Mouse (Mus musculus) ES-E14 (cell line): ENCODE results near the gene 4930539E08Rik. TPM values are rescaled to one million over a fixed set of nuclear protein-coding genes. Genes with fewer than 3 reads are reported as not detected.

ENCODE experiments used
- DNase-seq: peaks from one replicate; pipeline ENCODE4 v3.0.0-alpha.2; 2013; ENCODE audit warnings: low read depth, low spot score
- H3K27ac ChIP-seq: 2 replicates; pipeline ENCODE4 v1.5.1; 2012; ENCODE audit warnings: low read depth, mild to moderate bottlenecking, low read length, moderate library complexity, mixed read lengths; ENCODE audit not compliant: poor library complexity, insufficient read depth, severe bottlenecking
- H3K36me3 ChIP-seq: 2 replicates; pipeline ENCODE4 v1.6.1; 2012; ENCODE audit warnings: mild to moderate bottlenecking, low read length, moderate library complexity, mixed read lengths; ENCODE audit not compliant: control insufficient read depth, poor library complexity, insufficient read depth, severe bottlenecking
- H3K4me1 ChIP-seq, 2 experiments: fragments of 150-350 bp in 1 of 2; sonication (generic) in 1 of 2; 2 replicates each; pipeline ENCODE4 v1.6.1; 2012; ENCODE audit warnings: low read length in 2 of 2, mild to moderate bottlenecking in 1 of 2, mixed read lengths in 1 of 2; ENCODE audit not compliant: control insufficient read depth in 2 of 2, insufficient read depth in 2 of 2, poor library complexity in 1 of 2
- H3K4me3 ChIP-seq, 2 experiments: fragments of 150-350 bp in 1 of 2; sonication (generic) in 1 of 2; 2 replicates each; pipeline ENCODE4 v1.5.1; 2012; ENCODE audit warnings: low read length in 2 of 2, low read depth in 1 of 2, mild to moderate bottlenecking in 1 of 2, mixed read lengths in 1 of 2; ENCODE audit not compliant: insufficient read depth in 1 of 2, poor library complexity in 1 of 2, severe bottlenecking in 1 of 2
- H3K9ac ChIP-seq: 2 replicates; pipeline ENCODE4 v1.6.1; 2012; ENCODE audit warnings: low read depth, mild to moderate bottlenecking, low read length, mixed read lengths; ENCODE audit not compliant: poor library complexity, insufficient read depth, severe bottlenecking
- H3K9me3 ChIP-seq: fragments of 150-350 bp; sonication (generic); 2 replicates; pipeline ENCODE4 v1.6.1; 2012; ENCODE audit warnings: low read depth, mild to moderate bottlenecking, low read length; ENCODE audit not compliant: control insufficient read depth, insufficient read depth
- CHD2 ChIP-seq: IDR thresholded peaks from 2 replicates; pipeline ENCODE4 v1.6.1; 2014; ENCODE audit warnings: mild to moderate bottlenecking, low read depth, low read length, inconsistent platforms
- HCFC1 ChIP-seq: IDR thresholded peaks from 2 replicates; pipeline ENCODE4 v1.6.1; 2012; ENCODE audit warnings: low read length, inconsistent platforms, borderline replicate concordance; ENCODE audit not compliant: insufficient read depth
- MAFK ChIP-seq: IDR thresholded peaks from 2 replicates; pipeline ENCODE4 v1.6.1; 2014; ENCODE audit warnings: mild to moderate bottlenecking, low read depth, low read length, inconsistent platforms; ENCODE audit not compliant: insufficient read depth
- ZC3H11A ChIP-seq: IDR thresholded peaks from 2 replicates; pipeline ENCODE4 v1.6.1; 2012; ENCODE audit warnings: low read depth, mild to moderate bottlenecking, inconsistent platforms, low read length, borderline replicate concordance
- ZNF384 ChIP-seq: IDR thresholded peaks from 2 replicates; pipeline ENCODE4 v1.6.1; 2012; ENCODE audit warnings: low read depth, low read length, inconsistent platforms
- in situ Hi-C, 2 experiments: fragments of 600-800 bp; cut with MboI; formaldehyde crosslinking; loops; one replicate each; pipeline ENCODE4 v1.15.1; 2025; ENCODE audit warnings: low sequenced_read_pairs in 2 of 2, inconsistent platforms in 1 of 2; ENCODE audit not compliant: unreplicated experiment in 2 of 2
- total RNA-seq: library from RNA; depleted of rRNA; stranded (reverse); fragments of 300-350 nt; gene quantifications from 2 replicates; pipeline ENCODE4 v1.2.3, GENCODE M21; 2012

4930539E08Rik gene
- total RNA-seq, 1 experiment = 1.2 TPM

- TF ChIP-seq MAFK (no peak), ZC3H11A (no peak; the same call in 1 of the 2 replicates), HCFC1 (no peak), ZNF384 (no peak), CHD2 (peak; percentile 46; the same call in 1 of the 2 replicates)
- H3K9me3 ChIP-seq = no peaks in the 10 kb centered on the region
- H3K4me1 ChIP-seq = peaks cover 0 to 18% of the 10 kb centered on the region in 2 experiments; a peak in 1 of 4 replicates
- in situ Hi-C loops = no loop called here
- peak overlapping the region; percentile 72; the same call in 1 of the 2 replicates for H3K9ac ChIP-seq
- no peak overlapping the region for H3K27ac ChIP-seq
- H3K36me3 ChIP-seq = no peaks in the 10 kb centered on the region
- H3K4me3 ChIP-seq = peak overlapping the region; percentile 39 to 58; a peak in 3 of 4 replicates
- no peak for DNase-seq
Observed at GRCm38 (mm10) chr17:28909252-28909941, 5.7 kb downstream of the 4930539E08Rik start.

DNA sequence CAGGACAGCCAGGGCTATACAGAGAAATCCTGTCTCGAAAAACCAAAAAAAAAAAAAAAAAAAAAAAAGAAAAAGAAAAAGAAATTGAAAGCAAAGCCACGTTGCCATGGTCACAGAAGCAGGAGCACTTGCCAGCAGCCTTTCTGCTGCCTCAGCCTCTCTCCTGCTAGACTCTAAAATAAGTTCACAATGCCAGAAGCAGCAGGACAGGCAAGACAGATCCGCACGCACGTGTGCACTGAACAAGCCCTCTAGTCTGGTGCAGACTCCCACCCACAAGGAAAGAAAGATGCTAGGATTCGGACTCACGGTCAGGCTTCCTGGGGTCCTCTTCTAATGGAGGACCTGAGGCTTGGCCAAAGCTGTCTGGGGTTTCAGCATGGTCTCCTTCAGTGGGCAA, 7.2 kb downstream of the 4930539E08Rik start:
- DNase-seq = no peak
- no peak overlapping the region for H3K4me3 ChIP-seq
- TF ChIP-seq MAFK (no peak), ZNF384 (no peak), HCFC1 (no peak), CHD2 (no peak), ZC3H11A (no peak)
- H3K36me3 ChIP-seq = no peaks in the 10 kb centered on the region
- in situ Hi-C loops = no loop called here
- peaks cover 0 to 18% of the 10 kb centered on the region in 2 experiments; a peak in 1 of 4 replicates for H3K4me1 ChIP-seq
- H3K9me3 ChIP-seq = no peaks in the 10 kb centered on the region
- no peak overlapping the region for H3K9ac ChIP-seq
- H3K27ac ChIP-seq = no peak overlapping the region

- in situ Hi-C loops = no loop called here
- no peaks in the 10 kb centered on the region for H3K9me3 ChIP-seq
- TF ChIP-seq MAFK (no peak), CHD2 (no peak), ZNF384 (no peak), ZC3H11A (no peak)
- H3K27ac ChIP-seq = no peak overlapping the region
- H3K4me1 ChIP-seq = peaks cover 0 to 18% of the 10 kb centered on the region in 2 experiments; a peak in 1 of 4 replicates
- DNase-seq = no peak
- no peak overlapping the region; the same call in 1 of the 2 replicates for H3K9ac ChIP-seq
- no peaks in the 10 kb centered on the region for H3K36me3 ChIP-seq
- no peak overlapping the region for H3K4me3 ChIP-seq
Observed at GRCm38 (mm10) chr17:28905377-28905916, 9.7 kb downstream of the 4930539E08Rik start.

GRCm38 (mm10) chr17:28904546-28905376, 10.4 kb downstream of the 4930539E08Rik start:
- no peak overlapping the region for H3K27ac ChIP-seq
- TF ChIP-seq HCFC1 (no peak), ZC3H11A (no peak), MAFK (no peak), ZNF384 (no peak), CHD2 (no peak)
- in situ Hi-C loops = no loop called here
- peaks cover 4 to 13% of the 10 kb centered on the region in 2 experiments; a peak in 3 of 4 replicates for H3K4me1 ChIP-seq
- no peaks in the 10 kb centered on the region for H3K36me3 ChIP-seq
- H3K9me3 ChIP-seq = no peaks in the 10 kb centered on the region
- H3K4me3 ChIP-seq = no peak overlapping the region
- DNase-seq = no peak
- no peak overlapping the region; the same call in 1 of the 2 replicates for H3K9ac ChIP-seq
